Mouse (Mus musculus): ENCODE data around the gene Spin2f. TPM values are rescaled to one million over a fixed set of nuclear protein-coding genes. Genes with fewer than 3 reads are reported as not detected.
"Not testable (repeated sequence)": the region's sequence is repeated elsewhere in the genome, so short reads cannot be mapped to it uniquely, and the experiment has no call there.

Spin2f gene
- polyA plus RNA-seq (2015; fragmentation: Nextera tagmentation; extraction: Ambion mirVana): not detected in 2 replicates

- H3K36me3 ChIP-seq (ENCODE audit: control insufficient read depth, insufficient read depth, low read length); H3K4me2 ChIP-seq (ENCODE audit: low read depth, low read length); H3K4me3 ChIP-seq (ENCODE audit: low read length); H3K9ac ChIP-seq (ENCODE audit: low read length); H3K27me3 ChIP-seq (ENCODE audit: control insufficient read depth, insufficient read depth, low read depth, low read length); H3K27ac ChIP-seq (ENCODE audit: low read length); H3K9me3 ChIP-seq (ENCODE audit: control insufficient read depth, low read length); H3K4me1 ChIP-seq (replicated peaks; ENCODE audit: control insufficient read depth, insufficient read depth, low read length); ATAC-seq (ENCODE audit: low read depth): not testable (repeated sequence)
- 36% methylated on average over 1 of the region's 6 CpGs for WGBS
These were observed at the start of gene Spin2f for GRCm38 (mm10) chrX:31253594-31253993. Gene Spin2f (plus strand): TSS chrX:31253894.

- not testable (repeated sequence) for H3K36me3 ChIP-seq (ENCODE audit: control insufficient read depth, insufficient read depth, low read length); H3K9ac ChIP-seq (ENCODE audit: low read length); H3K27me3 ChIP-seq (ENCODE audit: control insufficient read depth, insufficient read depth, low read depth, low read length); H3K4me1 ChIP-seq (replicated peaks; ENCODE audit: control insufficient read depth, insufficient read depth, low read length); H3K27ac ChIP-seq (ENCODE audit: low read length); H3K4me3 ChIP-seq (ENCODE audit: low read length); ATAC-seq (ENCODE audit: low read depth); H3K9me3 ChIP-seq (ENCODE audit: control insufficient read depth, low read length); H3K4me2 ChIP-seq (ENCODE audit: low read depth, low read length)
- 86% methylated on average over 7 of the region's 7 CpGs for WGBS
These were observed 41.6 kb upstream of the Spin2f start for GRCm38 (mm10) chrX:31212136-31212535.

- not testable (repeated sequence) for H3K4me1 ChIP-seq (replicated peaks; ENCODE audit: control insufficient read depth, insufficient read depth, low read length); H3K27me3 ChIP-seq (ENCODE audit: control insufficient read depth, insufficient read depth, low read depth, low read length); H3K4me3 ChIP-seq (ENCODE audit: low read length); H3K9ac ChIP-seq (ENCODE audit: low read length); H3K36me3 ChIP-seq (ENCODE audit: control insufficient read depth, insufficient read depth, low read length); ATAC-seq (ENCODE audit: low read depth); H3K27ac ChIP-seq (ENCODE audit: low read length); H3K4me2 ChIP-seq (ENCODE audit: low read depth, low read length)
- 80% methylated on average over 9 of the region's 9 CpGs for WGBS
- peaks cover 12% of the 10 kb centered on the region for H3K9me3 ChIP-seq (ENCODE audit: control insufficient read depth, low read length)
These were observed 30.2 kb upstream of the Spin2f start for GRCm38 (mm10) chrX:31223536-31223935.

GRCm38 (mm10) chrX:31235088-31235487 is 18.6 kb upstream of the Spin2f start:
- H3K27ac ChIP-seq (ENCODE audit: low read length); H3K36me3 ChIP-seq (ENCODE audit: control insufficient read depth, insufficient read depth, low read length); H3K9ac ChIP-seq (ENCODE audit: low read length); H3K4me3 ChIP-seq (ENCODE audit: low read length); H3K4me1 ChIP-seq (replicated peaks; ENCODE audit: control insufficient read depth, insufficient read depth, low read length); H3K27me3 ChIP-seq (ENCODE audit: control insufficient read depth, insufficient read depth, low read depth, low read length); ATAC-seq (ENCODE audit: low read depth); H3K9me3 ChIP-seq (ENCODE audit: control insufficient read depth, low read length); H3K4me2 ChIP-seq (ENCODE audit: low read depth, low read length): not testable (repeated sequence)
- 56% methylated on average over 4 of the region's 4 CpGs for WGBS

GRCm38 (mm10) chrX:31241754-31242153 is 11.9 kb upstream of the Spin2f start:
- not testable (repeated sequence) for ATAC-seq (ENCODE audit: low read depth); H3K9ac ChIP-seq (ENCODE audit: low read length); H3K4me2 ChIP-seq (ENCODE audit: low read depth, low read length); H3K27ac ChIP-seq (ENCODE audit: low read length); H3K4me3 ChIP-seq (ENCODE audit: low read length); H3K27me3 ChIP-seq (ENCODE audit: control insufficient read depth, insufficient read depth, low read depth, low read length); H3K9me3 ChIP-seq (ENCODE audit: control insufficient read depth, low read length); H3K36me3 ChIP-seq (ENCODE audit: control insufficient read depth, insufficient read depth, low read length); H3K4me1 ChIP-seq (replicated peaks; ENCODE audit: control insufficient read depth, insufficient read depth, low read length)
- WGBS: 70% methylated on average over 3 of the region's 3 CpGs

Other genes with a start within 250 kb of the Spin2f start
- gene Btbd35f29, start 136.2 kb upstream of the Spin2f start, polyA plus RNA-seq (2015; fragmentation: Nextera tagmentation; extraction: Ambion mirVana): not detected in 2 replicates
- not detected in 2 replicates for gene Btbd35f26, start 82.6 kb downstream of the Spin2f start, polyA plus RNA-seq (2015; fragmentation: Nextera tagmentation; extraction: Ambion mirVana)
- gene Btbd35f19, start 130.0 kb downstream of the Spin2f start, polyA plus RNA-seq (2015; fragmentation: Nextera tagmentation; extraction: Ambion mirVana): not detected in 2 replicates

All from lung, embryonic 16.5 days (tissue).